Mouse (Mus musculus) monocyte, adult 5-6 weeks (primary cell): Measurements from ENCODE around the gene Fancc. TPM values are rescaled to one million over a fixed set of nuclear protein-coding genes. Genes with fewer than 3 reads are reported as not detected.

Experiments used
- ATAC-seq: fragments of 153-309, 156-312 bp; replicated peaks from 2 replicates; pipeline ENCODE4 v1.8.0; 2017; ENCODE audit warnings: mild to moderate bottlenecking; ENCODE audit not compliant: low TSS enrichment, insufficient number of reproducible peaks, severe bottlenecking, poor library complexity, low FRiP score
- total RNA-seq: library from RNA; stranded (forward); fragments of 200-1000, 200-491, 200-594 nt; gene quantifications from 3 replicates; pipeline ENCODE4 v1.2.3, GENCODE M21; 2017

Fancc gene
- total RNA-seq, 1 experiment from 2014 or later, result 5.9 TPM

DNA sequence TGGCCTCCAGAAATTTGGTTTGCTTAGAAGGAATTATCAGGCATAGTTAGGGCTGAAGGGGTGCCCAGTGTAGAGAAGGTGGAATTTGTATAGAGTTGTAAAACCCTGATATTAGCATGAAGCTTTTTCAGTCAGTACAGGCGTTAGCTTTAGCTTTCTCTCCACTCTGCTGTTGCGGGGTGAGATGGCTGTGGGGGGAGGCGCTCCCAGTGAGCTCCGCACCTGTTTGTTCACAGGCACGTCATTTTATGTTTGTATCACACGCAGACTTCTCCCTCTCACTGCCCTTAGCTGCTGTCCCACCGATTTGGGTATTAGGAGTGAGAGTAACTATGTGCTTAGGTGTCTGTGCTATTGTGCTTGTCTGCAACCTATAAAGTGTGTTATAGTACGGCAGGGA lies 215.9 kb downstream of the Fancc start:
- no peak for ATAC-seq

DNA sequence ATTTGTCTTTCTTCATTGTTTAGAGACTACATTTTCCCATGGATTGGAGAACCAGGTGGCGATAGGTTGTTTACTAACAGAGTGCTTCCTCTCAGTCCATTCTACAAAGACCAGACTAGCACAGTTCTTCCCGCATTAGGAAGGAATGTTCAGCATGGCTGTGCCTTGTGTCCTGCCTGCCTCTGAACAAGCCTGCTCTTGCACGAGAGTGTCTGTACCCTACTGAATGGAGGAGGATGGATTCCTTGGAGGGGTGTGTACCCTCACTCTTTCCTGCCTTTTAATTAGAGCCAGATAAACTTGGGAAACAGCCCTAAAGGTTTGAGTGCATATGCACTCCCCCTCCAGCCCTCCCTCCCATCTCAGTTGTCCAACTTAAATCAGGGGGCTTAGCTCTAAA lies 216.7 kb downstream of the Fancc start:
- ATAC-seq, result no peak

DNA sequence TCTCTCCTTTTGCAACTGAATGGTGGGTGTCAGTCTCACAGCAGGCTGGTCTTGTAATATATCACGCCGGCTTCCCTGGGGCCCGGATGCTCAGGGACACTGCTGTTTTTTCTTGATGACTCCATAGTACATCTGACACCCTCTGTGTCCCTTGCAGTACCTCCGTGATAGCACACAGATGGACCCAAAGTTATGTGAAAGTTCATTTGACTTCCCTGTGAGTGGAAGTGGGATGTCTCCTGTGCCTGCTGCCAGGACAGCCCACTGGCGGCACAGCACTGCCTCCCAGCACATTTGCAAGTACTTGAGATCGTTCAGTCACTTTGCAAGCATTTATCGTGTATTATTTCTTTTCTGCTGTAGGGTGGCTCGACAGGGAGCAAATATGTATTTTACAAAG lies 217.3 kb downstream of the Fancc start:
- no peak for ATAC-seq

DNA sequence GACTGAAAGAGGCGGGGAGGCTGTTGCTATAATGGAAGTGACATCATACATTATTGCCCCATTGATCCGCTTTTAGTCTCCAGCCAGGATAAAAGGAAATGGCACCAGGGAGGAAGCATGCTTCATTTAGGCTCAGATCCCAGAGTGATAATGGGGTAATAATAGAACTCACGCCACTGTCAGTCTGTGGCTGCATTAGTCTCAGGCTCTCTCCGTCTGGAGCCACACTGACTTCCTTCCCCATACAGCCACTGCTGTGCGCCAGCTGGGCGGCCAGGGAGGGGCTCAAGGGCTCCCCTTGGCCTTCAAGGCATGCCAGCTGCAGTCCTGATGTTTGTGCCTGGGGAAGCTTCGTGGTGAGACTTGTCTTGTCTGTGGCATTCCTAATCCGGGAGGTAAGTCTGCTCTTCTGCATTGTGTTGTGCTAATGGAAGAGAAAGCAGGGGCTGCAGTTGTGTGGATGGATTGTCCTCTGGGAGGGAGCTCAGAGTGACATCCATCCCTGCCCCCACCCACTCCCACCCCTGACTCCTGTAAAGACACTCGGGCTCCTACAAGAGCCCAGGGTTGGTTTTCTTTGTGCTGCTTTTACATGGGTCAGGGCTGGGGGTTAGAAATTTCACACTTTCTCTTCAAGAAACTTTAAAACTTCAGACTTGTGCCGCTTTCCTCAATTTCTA lies 218.1 kb downstream of the Fancc start:
- ATAC-seq, result peak; percentile 65; the same call in 1 of the 2 replicates

DNA sequence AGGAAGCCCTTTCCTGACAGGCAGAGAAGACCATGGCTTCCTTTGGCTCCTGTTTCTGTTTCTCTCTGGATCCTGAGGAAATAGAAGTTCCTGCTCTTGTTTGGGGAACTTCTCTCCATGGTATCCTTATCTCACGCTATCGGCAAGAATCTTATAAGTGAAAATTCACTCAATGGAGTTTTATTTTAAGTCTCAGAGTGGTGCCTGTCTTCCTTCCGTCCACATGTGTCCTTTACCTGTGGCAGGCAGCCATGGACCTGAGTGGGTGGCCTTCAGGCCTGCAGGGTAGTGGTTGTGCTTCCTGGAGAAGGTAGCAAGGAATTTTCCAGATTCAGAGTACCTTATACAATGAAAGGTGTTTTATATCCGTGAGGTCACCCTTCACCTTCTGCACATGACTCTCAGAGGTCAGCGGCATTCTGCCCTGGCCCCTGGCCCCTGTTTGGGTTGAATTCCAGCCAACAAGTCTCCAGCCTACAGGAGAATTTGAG lies 218.9 kb downstream of the Fancc start:
- ATAC-seq, result no peak

DNA sequence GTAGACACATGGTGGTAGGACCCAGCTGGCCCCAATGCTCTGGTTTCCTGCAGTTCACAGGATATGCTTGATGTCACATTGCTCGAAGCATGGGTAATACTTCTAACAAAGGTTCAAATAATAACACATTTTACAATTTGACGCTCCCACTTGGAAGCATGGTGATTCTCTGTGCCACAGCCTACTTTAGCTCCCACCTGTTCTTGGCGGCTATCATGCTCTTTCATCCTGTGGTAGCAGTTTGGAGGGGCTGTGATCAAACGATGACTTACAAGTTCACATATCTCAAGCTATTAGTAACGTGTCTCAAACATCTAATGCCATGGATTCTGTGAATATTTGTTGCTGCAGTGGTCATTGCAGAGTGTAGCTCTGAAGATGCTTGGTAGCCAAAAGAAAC lies 219.8 kb downstream of the Fancc start:
- ATAC-seq, result no peak

DNA sequence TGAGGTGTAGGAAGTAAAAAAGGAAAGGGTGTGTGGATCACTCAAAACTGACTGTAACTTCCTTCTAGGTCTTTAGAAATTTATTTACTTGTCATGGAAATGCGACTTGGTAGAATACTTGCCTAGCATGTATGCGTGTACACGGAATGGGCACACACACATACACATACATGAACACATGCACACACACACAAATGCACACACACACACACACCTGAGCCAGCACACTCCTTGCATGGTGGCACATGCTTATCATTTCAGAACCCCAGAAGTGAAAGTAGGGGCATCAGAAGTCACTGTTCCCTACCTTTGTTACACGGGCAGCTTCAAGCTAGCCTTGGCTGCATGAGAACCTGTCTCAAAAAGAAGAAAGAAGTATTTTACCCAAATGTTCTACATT lies 220.7 kb downstream of the Fancc start:
- ATAC-seq, result no peak

DNA sequence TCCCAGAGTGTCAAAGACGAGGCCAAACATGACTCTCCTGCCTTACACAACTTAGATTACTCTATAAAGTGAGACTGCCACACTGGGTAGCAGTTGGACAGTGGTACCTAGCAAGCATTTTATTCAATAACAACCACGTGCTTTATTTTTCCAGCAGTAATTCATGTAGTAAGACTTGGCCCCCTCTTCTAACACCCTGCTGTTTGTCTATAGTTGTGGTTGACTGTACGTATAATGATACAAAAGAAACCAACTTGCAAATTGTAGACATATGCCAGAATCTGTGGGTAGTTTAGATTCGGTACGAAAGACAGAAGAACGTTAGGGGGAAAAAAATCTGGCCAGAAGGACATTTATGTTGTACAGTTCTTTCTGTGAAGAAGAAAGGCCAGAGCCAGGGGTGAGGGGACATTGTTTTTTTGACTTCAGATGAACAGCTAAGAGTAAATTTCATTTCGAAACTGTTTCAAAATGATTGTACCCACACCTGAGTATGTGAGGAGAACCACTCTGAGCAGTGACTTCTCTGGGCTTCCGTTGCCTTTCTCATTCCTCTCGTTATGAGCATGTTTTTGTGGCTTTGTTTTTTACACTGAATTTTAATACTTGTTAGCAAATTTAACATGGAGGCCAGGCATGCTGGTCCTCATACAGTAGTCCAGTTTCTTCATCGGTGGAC lies 222.5 kb downstream of the Fancc start:
- ATAC-seq, result no peak

DNA sequence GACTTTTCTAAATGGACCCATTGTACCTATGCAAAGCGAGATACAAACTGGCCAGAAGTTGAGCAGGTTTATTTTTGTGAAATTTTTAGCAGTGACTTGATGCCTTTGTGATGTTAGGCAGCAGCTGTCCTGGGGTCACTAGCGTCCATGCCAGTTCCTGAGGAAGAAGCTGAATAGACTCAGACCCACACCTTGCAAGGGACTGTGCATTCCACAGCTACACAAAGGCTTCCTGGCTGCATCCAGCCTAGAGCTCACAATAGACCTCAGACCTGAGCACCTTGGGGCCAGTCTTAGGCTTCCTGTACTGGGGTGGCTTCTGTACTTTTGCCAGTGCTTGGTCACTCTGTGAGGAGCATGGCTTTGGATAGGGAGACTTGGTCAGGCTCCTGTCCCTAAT lies 223.2 kb downstream of the Fancc start:
- ATAC-seq, result no peak

DNA sequence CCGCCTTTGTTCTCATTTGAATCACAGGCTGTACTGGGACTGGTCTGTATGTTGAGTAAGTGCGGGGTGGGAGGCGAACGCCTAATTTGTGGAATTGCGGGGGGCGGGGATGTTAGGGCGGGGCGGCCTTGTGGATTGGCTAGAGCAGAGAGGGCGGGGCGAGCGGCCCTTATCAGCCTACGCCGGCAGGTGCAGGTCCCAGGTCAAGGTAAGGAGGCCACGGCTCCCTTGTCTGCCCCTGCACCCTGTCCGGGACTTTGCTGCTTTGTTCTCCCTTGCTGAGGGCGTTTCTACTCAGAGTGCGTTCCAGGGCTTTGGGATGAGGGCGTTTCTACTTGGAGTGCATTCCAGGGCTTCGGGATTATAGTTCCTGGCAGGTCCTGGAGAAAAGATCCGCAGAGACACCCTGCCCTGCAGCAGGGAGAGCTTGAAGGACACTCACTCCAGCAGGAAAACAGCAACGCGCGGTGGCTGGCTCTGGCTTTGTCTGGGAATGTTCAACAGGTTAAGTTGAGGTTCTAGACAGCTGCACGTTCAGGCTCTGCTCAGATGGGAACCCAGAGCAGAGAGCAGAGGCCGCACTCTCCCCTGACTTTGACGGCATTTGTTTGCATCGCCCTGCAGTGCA lies 224.4 kb downstream of the Fancc start:
- ATAC-seq, result no peak

DNA sequence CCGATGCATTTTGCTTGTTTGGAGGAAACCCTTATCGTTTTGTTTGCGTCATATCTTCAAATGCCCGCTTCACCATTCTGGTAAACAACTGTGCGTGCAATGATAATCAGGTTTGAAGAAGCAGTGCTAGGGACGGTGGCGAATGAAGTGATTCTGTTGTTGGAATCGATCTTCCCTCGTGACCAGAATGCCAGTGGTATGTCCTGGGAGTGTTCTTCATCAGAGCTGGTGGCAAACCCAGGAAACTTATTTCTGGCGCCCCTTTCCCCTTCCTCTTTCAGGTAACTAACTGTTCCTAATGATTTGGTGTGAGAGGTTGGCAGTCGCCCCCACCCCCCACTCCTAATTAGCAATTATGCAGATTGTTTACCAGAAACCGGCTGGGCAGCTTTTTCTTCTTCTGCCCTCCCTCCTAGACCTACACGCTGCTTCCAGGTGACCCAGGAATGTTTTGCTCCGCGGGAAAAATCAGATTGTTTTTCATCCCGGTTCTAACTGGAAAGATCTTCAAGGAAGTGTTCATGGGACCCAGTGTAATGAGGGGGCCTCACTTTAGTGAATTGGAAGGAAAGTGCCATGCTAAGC lies 225.0 kb downstream of the Fancc start:
- no peak for ATAC-seq

DNA sequence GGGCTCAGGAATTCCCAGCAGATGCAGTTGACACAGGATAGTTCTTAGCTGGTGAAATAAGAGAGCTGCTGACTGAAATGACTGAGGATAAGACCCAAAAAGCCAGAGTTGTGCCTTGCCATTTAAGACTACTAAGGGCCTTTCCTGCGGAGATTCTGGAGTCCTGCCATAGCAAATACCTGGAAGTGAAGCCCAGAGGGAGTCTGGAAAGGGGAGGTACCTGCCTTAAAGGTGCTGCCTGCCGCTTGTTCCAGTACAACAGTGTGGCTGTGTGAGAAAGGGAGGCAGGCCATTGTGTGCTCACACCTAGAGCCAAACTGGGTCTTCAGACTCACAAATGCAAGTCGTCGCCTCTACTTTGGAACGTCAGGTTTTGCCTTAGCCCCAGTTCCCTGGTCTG lies 226.9 kb downstream of the Fancc start:
- ATAC-seq, result no peak

DNA sequence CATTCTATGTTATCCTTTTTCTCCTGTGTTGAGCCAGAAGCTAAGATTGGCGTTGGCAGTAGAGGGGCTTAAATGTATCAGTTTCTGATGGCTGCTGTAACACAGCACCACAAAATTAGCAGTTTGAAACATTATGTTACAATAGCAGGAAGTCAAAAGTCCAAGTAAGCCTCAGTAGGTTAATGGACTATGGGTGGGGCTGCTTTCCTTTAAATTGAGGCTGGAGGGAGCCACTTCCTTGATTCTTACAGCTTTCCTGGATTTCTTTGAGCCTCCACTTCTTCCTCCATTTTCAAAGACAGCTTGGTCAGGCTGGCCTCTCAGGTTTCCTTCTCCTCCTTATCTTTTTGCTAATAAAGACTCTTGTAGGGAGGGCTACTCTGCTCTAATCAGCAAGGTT lies 228.3 kb downstream of the Fancc start:
- no peak for ATAC-seq

DNA sequence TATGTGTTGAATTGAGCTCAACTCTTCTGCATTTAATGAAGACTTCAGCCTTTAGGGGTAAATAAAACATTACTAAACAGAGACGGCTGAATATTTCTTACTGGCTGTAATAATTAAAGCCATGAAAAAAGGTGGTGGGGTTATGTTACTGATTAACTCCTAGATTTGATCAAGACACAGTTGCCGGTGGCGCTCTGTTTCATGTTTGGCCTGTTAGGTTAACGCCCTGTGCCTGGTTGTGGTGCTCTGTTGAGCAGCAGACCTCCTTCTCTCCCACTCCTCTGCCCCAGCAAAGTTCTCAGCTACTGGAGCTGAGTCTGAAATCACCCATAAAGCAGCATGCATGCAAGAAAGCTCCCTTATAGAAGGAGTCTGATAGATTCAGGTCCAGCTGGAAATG lies 228.7 kb downstream of the Fancc start:
- ATAC-seq, result no peak

DNA sequence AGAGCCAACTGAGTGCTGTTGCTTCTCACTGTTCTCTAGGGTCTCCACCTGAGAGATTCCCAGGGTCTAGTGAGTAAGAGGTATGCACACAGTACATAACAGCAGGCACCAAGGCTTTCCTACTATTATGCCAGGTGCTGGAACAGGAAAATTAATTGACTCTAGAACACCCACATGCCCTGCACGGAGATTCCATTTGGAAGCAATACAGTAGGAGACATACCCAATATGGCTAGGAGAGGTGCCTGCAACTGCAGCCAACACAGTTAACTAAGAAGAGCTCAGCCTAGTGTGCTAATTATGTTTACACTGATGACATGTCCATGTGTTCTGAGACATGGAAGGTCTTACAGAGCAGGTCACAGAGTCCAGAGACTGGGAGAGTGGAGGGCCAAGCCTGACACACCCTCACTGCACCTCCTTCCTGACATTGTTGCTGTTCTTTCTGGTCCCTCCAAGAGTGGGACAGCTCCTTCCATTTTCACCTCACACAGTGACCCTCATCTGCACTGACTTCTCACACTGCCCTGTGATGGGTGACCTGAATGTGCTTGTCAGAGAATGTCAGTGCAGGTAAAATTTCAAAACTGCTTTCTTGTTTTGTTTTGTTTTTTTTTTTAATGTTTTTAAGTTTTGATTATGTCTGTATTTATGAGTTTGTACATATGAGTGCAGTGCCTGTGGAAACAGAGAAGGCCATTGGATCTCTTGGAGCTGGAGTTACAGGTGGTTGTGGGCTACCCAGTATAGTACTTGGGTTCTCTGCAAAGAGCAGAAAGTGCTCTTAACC lies 234.7 kb downstream of the Fancc start:
- ATAC-seq, result no peak

DNA sequence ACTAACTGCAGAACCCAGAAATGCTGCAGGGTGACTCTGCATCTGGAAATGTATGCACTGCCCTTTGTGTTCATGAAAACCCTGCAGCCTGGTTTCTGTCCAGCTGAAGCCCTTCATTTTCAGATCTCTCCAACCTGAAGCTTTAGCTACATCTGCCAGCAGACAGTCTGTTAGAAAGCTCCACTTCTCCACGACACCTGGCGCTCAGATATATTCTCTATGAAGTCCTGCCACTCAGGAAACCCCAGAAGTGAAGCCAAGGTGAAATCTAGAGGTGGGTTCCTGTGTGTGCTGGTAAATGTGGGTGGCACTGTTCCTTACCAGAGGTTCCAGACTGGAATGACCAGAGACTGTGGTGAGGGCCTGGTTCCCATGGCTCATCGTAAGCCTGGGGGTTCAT lies 235.4 kb downstream of the Fancc start:
- ATAC-seq, result no peak

DNA sequence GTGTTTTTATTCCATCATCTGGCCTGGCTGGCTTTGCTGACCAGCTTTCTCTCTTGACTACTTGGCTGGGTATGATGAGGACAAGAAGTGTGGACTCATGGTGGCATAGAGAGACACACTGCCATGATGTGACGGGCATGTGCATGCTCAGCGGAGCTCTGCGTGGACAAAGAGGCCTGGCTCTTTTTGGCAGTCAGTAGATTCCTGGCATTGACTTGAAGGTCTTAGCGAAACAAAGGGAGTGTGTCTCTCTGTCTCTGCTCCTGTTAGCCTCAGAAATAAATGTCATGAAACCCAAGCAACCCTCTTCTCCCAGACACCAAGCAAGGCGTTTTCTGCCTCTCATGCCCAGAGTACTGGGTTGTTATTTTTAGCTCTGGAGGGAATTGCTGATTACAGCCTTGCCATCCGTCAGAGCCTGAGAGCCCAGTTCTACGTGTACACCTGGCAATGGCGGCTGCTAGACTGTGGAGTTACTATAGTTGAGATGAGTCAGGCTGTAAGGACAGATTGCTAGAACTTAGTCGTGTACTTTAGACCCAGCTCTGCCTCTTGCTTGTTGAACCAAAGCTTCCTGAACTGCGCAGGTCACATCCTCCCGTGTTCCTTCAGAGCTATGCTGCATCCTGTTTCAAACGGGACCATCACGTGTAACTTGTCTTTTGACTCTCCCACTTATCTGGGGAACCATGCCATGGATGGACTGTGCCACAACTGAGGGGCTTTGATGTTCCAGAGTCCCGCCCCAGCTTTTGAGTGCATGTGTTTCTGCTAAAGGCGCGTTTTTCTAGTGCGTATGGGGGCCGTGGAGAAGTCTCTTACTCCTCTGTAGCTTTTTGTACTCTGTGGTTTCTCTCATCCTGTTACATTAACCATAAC lies 236.1 kb downstream of the Fancc start:
- no peak for ATAC-seq

DNA sequence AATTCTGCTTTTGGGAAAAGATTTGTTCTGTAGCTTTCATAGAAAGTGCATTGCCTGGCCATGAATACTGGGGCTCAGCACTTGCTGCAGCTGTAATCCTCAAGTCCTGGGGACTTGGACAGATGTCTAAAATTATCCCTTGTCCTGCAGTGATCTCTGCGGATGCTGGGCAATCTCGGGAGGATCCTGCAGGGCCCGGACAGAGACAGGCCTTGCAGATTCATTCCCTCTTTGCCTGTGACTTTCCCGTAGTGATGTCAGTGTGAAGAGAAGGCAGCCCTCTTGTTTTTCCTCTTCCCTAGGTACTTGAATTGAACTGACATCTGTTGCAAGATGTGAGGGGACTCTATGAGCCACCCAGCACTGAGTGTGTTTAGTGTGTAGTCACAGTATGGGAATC lies 236.9 kb downstream of the Fancc start:
- ATAC-seq, result no peak
